Mouse (Mus musculus): ENCODE results near the gene Grap2. TPM values are rescaled to one million over a fixed set of nuclear protein-coding genes. Genes with fewer than 3 reads are reported as not detected.

Gene Grap2
- polyA plus RNA-seq, 1 experiment from 2014 or later: 0.66 TPM

DNA sequence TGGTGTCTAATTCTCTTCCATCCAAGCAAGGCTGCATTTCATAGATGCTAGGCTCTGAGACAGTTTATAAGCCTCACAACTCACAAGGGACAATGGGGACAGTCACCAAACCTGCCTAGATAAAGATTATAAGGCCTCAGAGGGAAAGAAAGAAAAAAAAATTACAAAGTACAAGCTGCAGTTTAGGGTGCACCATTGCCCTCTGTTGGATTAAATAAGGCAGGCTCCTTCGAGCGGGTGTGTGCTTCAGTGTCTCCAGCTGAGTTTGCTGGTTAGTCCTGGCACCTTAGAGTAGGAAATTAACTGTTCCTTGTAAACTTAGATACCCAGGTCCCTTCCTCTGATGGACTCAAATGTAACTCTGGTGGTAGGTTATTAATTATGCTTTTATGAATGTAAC lies 45.4 kb downstream of the Grap2 start:
- 61% methylated on average over 2 of the region's 2 CpGs for WGBS
- no peak overlapping the region for H3K4me2 ChIP-seq (ENCODE audit: low read length)
- no peaks in the 10 kb centered on the region for H3K9me3 ChIP-seq (ENCODE audit: control insufficient read depth, low read length)
- no peaks in the 10 kb centered on the region for H3K36me3 ChIP-seq (ENCODE audit: control insufficient read depth, insufficient read depth, low read length)
- DNase-seq: peak; percentile 48
- no peak overlapping the region for H3K27ac ChIP-seq (replicated peaks; ENCODE audit: low read depth, low read length)
- no peak overlapping the region for H3K9ac ChIP-seq (replicated peaks; ENCODE audit: low read length)
- no peak overlapping the region for H3K4me3 ChIP-seq (replicated peaks; ENCODE audit: low read depth, low read length)
- no peaks in the 10 kb centered on the region for H3K27me3 ChIP-seq (ENCODE audit: control insufficient read depth, insufficient read depth, low read length)
- no peak for ATAC-seq (ENCODE audit: low FRiP score, low TSS enrichment)
- peaks cover 24% of the 10 kb centered on the region for H3K4me1 ChIP-seq (ENCODE audit: control insufficient read depth, insufficient read depth, low read length)

GRCm38 (mm10) chr15:80619166-80619565 lies 46.8 kb downstream of the Grap2 start:
- DNase-seq: no peak
- 47% methylated on average over 5 of the region's 5 CpGs for WGBS

GRCm38 (mm10) chr15:80619786-80620185 lies 47.4 kb downstream of the Grap2 start:
- ATAC-seq (ENCODE audit: low FRiP score, low TSS enrichment): no peak
- WGBS: 86% methylated on average over 4 of the region's 4 CpGs
- no peaks in the 10 kb centered on the region for H3K9me3 ChIP-seq (ENCODE audit: control insufficient read depth, low read length)
- H3K9ac ChIP-seq (replicated peaks; ENCODE audit: low read length): no peak overlapping the region
- no peaks in the 10 kb centered on the region for H3K27me3 ChIP-seq (ENCODE audit: control insufficient read depth, insufficient read depth, low read length)
- no peak for DNase-seq
- peaks cover 20% of the 10 kb centered on the region for H3K4me1 ChIP-seq (ENCODE audit: control insufficient read depth, insufficient read depth, low read length)
- H3K4me3 ChIP-seq (replicated peaks; ENCODE audit: low read depth, low read length): no peak overlapping the region
- H3K27ac ChIP-seq (replicated peaks; ENCODE audit: low read depth, low read length): no peak overlapping the region
- H3K4me2 ChIP-seq (ENCODE audit: low read length): no peak overlapping the region
- H3K36me3 ChIP-seq (ENCODE audit: control insufficient read depth, insufficient read depth, low read length): no peaks in the 10 kb centered on the region

More at GRCm38 (mm10) chr15:80619166-80619565, 46.8 kb downstream of the Grap2 start:
- Histone ChIP-seq H3K36me3 (ENCODE audit: control insufficient read depth, insufficient read depth, low read length) (no peaks in the 10 kb centered on the region), H3K27ac (replicated peaks; ENCODE audit: low read depth, low read length) (no peak overlapping the region), H3K9me3 (ENCODE audit: control insufficient read depth, low read length) (no peaks in the 10 kb centered on the region), H3K9ac (replicated peaks; ENCODE audit: low read length) (no peak overlapping the region), H3K4me2 (ENCODE audit: low read length) (no peak overlapping the region), H3K27me3 (ENCODE audit: control insufficient read depth, insufficient read depth, low read length) (no peaks in the 10 kb centered on the region), H3K4me3 (replicated peaks; ENCODE audit: low read depth, low read length) (no peak overlapping the region), H3K4me1 (ENCODE audit: control insufficient read depth, insufficient read depth, low read length) (peaks cover 20% of the 10 kb centered on the region)
- ATAC-seq (ENCODE audit: low FRiP score, low TSS enrichment): no peak

GRCm38 (mm10) chr15:80620371-80620770 lies 48.0 kb downstream of the Grap2 start:
- no peak overlapping the region for H3K4me3 ChIP-seq (replicated peaks; ENCODE audit: low read depth, low read length)
- H3K9me3 ChIP-seq (ENCODE audit: control insufficient read depth, low read length): no peaks in the 10 kb centered on the region
- DNase-seq (no peak), ATAC-seq (ENCODE audit: low FRiP score, low TSS enrichment) (no peak)
- 60% methylated on average over 8 of the region's 8 CpGs for WGBS
- no peak overlapping the region for H3K27ac ChIP-seq (replicated peaks; ENCODE audit: low read depth, low read length)
- no peak overlapping the region for H3K4me2 ChIP-seq (ENCODE audit: low read length)
- no peaks in the 10 kb centered on the region for H3K36me3 ChIP-seq (ENCODE audit: control insufficient read depth, insufficient read depth, low read length)
- H3K27me3 ChIP-seq (ENCODE audit: control insufficient read depth, insufficient read depth, low read length): no peaks in the 10 kb centered on the region
- peaks cover 16% of the 10 kb centered on the region for H3K4me1 ChIP-seq (ENCODE audit: control insufficient read depth, insufficient read depth, low read length)
- H3K9ac ChIP-seq (replicated peaks; ENCODE audit: low read length): no peak overlapping the region

GRCm38 (mm10) chr15:80623171-80623837 lies 50.9 kb downstream of the Grap2 start:
- DNase-seq (no peak), ATAC-seq (ENCODE audit: low FRiP score, low TSS enrichment) (no peak)
- no peak overlapping the region for H3K4me2 ChIP-seq (ENCODE audit: low read length)
- H3K27me3 ChIP-seq (ENCODE audit: control insufficient read depth, insufficient read depth, low read length): no peaks in the 10 kb centered on the region
- H3K36me3 ChIP-seq (ENCODE audit: control insufficient read depth, insufficient read depth, low read length): no peaks in the 10 kb centered on the region
- 0 out of 2 replicates have a peak, but pooled peaks cover 3% of the 10 kb centered on the region for H3K4me1 ChIP-seq (ENCODE audit: control insufficient read depth, insufficient read depth, low read length)
- H3K9ac ChIP-seq (replicated peaks; ENCODE audit: low read length): no peak overlapping the region
- 55% methylated on average over 8 of the region's 8 CpGs for WGBS
- H3K9me3 ChIP-seq (ENCODE audit: control insufficient read depth, low read length): no peaks in the 10 kb centered on the region
- H3K27ac ChIP-seq (replicated peaks; ENCODE audit: low read depth, low read length): no peak overlapping the region
- H3K4me3 ChIP-seq (replicated peaks; ENCODE audit: low read depth, low read length): no peak overlapping the region

DNA sequence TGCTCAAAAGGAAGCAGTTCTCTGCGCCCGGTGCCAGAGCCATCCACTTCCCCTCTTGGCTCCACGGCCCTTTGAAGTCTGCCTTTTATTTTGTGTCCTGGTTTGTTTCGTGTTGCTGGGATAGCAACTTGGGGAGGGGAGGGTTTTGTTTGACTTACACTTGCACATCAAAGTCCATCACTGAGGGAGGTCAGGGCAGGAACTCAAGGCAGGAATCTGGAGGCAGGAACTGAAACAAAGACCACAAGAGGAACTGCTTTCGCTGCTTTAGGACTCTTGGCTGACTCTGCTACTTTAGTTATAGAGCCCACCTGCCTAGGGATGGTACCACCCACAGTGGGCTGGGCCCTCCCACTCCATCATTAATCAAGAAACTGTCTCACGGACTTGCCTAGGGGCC lies 54.1 kb downstream of the Grap2 start:
- 60% methylated on average over 6 of the region's 6 CpGs for WGBS
- H3K27ac ChIP-seq (replicated peaks; ENCODE audit: low read depth, low read length): no peak overlapping the region
- H3K27me3 ChIP-seq (ENCODE audit: control insufficient read depth, insufficient read depth, low read length): no peaks in the 10 kb centered on the region
- H3K9me3 ChIP-seq (ENCODE audit: control insufficient read depth, low read length): no peaks in the 10 kb centered on the region
- no peak for ATAC-seq (ENCODE audit: low FRiP score, low TSS enrichment)
- no peak for DNase-seq
- H3K4me2 ChIP-seq (ENCODE audit: low read length): no peak overlapping the region
- H3K9ac ChIP-seq (replicated peaks; ENCODE audit: low read length): no peak overlapping the region
- H3K4me1 ChIP-seq (ENCODE audit: control insufficient read depth, insufficient read depth, low read length): 0 out of 2 replicates have a peak, but pooled peaks cover 3% of the 10 kb centered on the region
- H3K36me3 ChIP-seq (ENCODE audit: control insufficient read depth, insufficient read depth, low read length): no peaks in the 10 kb centered on the region
- no peak overlapping the region for H3K4me3 ChIP-seq (replicated peaks; ENCODE audit: low read depth, low read length)

GRCm38 (mm10) chr15:80630147-80630546 lies 57.8 kb downstream of the Grap2 start:
- no peak overlapping the region for H3K4me2 ChIP-seq (ENCODE audit: low read length)
- H3K36me3 ChIP-seq (ENCODE audit: control insufficient read depth, insufficient read depth, low read length): no peaks in the 10 kb centered on the region
- 72% methylated on average over 7 of the region's 7 CpGs for WGBS
- H3K27me3 ChIP-seq (ENCODE audit: control insufficient read depth, insufficient read depth, low read length): no peaks in the 10 kb centered on the region
- no peak overlapping the region for H3K9ac ChIP-seq (replicated peaks; ENCODE audit: low read length)
- ATAC-seq (ENCODE audit: low FRiP score, low TSS enrichment): no peak
- no peak overlapping the region for H3K4me3 ChIP-seq (replicated peaks; ENCODE audit: low read depth, low read length)
- H3K4me1 ChIP-seq (ENCODE audit: control insufficient read depth, insufficient read depth, low read length): no peaks in the 10 kb centered on the region
- no peak overlapping the region for H3K27ac ChIP-seq (replicated peaks; ENCODE audit: low read depth, low read length)
- H3K9me3 ChIP-seq (ENCODE audit: control insufficient read depth, low read length): no peaks in the 10 kb centered on the region
- DNase-seq: no peak

- DNase-seq (no peak), ATAC-seq (ENCODE audit: low FRiP score, low TSS enrichment) (no peak)
- H3K9ac ChIP-seq (replicated peaks; ENCODE audit: low read length): peak overlapping the region; percentile 20; the same call in 1 of the 2 replicates
- no peak overlapping the region for H3K4me2 ChIP-seq (ENCODE audit: low read length)
- H3K27me3 ChIP-seq (ENCODE audit: control insufficient read depth, insufficient read depth, low read length): no peaks in the 10 kb centered on the region
- no peak overlapping the region for H3K4me3 ChIP-seq (replicated peaks; ENCODE audit: low read depth, low read length)
- no peaks in the 10 kb centered on the region for H3K4me1 ChIP-seq (ENCODE audit: control insufficient read depth, insufficient read depth, low read length)
- WGBS: 34% methylated on average over 14 of the region's 14 CpGs
- no peaks in the 10 kb centered on the region for H3K36me3 ChIP-seq (ENCODE audit: control insufficient read depth, insufficient read depth, low read length)
- no peak overlapping the region for H3K27ac ChIP-seq (replicated peaks; ENCODE audit: low read depth, low read length)
- no peaks in the 10 kb centered on the region for H3K9me3 ChIP-seq (ENCODE audit: control insufficient read depth, low read length)
Measured at GRCm38 (mm10) chr15:80630711-80631110, 58.3 kb downstream of the Grap2 start.

DNA sequence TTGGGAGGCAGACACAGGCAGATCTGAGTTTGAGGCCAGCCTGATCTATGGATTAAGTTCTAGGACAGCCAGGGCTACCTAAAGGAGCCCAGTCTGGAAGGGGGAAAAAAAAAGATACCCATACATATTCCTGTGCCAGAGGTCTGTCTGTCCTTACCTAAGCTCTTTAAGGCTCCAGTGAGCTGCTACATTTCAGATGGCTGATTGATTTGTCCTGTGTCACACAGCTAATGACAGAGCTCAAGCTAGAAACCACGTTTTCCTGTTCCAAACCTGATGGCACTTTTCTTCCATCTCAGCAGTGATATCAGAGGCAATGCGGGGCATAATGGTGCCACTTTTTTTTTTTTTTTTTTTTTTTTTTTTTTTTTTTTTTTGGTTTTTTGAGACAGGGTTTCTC lies 58.9 kb downstream of the Grap2 start:
- no peaks in the 10 kb centered on the region for H3K9me3 ChIP-seq (ENCODE audit: control insufficient read depth, low read length)
- WGBS: 81% methylated on average over 2 of the region's 2 CpGs
- DNase-seq: no peak

More for the DNA sequence above, 58.9 kb downstream of the Grap2 start:
- Histone ChIP-seq H3K9ac (replicated peaks; ENCODE audit: low read length) (no peak overlapping the region), H3K36me3 (ENCODE audit: control insufficient read depth, insufficient read depth, low read length) (no peaks in the 10 kb centered on the region), H3K27me3 (ENCODE audit: control insufficient read depth, insufficient read depth, low read length) (no peaks in the 10 kb centered on the region), H3K27ac (replicated peaks; ENCODE audit: low read depth, low read length) (no peak overlapping the region), H3K4me2 (ENCODE audit: low read length) (no peak overlapping the region), H3K4me3 (replicated peaks; ENCODE audit: low read depth, low read length) (no peak overlapping the region), H3K4me1 (ENCODE audit: control insufficient read depth, insufficient read depth, low read length) (no peaks in the 10 kb centered on the region)
- no peak for ATAC-seq (ENCODE audit: low FRiP score, low TSS enrichment)

All from midbrain, embryonic 14.5 days (tissue).